Mouse (Mus musculus) small intestine, adult 2 months (tissue): ENCODE measurements at regions not wholly inside any gene's neighbourhood (a gene's known extent, or its start where the extent isn't known, plus 50 kb on each side); places are given as distances from the start of the nearest gene placed in this dataset.

ENCODE experiments used
- H3K27ac ChIP-seq: fragments of 200-500 bp; 2 replicates; pipeline ENCODE4 v1.5.1; 2012; ENCODE audit warnings: low read depth, low read length, control low read depth, inconsistent platforms; ENCODE audit not compliant: insufficient read depth
- H3K27me3 ChIP-seq: fragments of 200-500 bp; 2 replicates; pipeline ENCODE4 v1.6.1; 2012; ENCODE audit warnings: mild to moderate bottlenecking, moderate library complexity, low read length, inconsistent platforms; ENCODE audit not compliant: control insufficient read depth, insufficient read depth
- H3K36me3 ChIP-seq: fragments of 200-500 bp; 2 replicates; pipeline ENCODE4 v1.6.1; 2012; ENCODE audit warnings: mild to moderate bottlenecking, low read length, control low read depth, inconsistent platforms; ENCODE audit not compliant: control insufficient read depth, insufficient read depth
- H3K4me1 ChIP-seq: fragments of 200-500 bp; 2 replicates; pipeline ENCODE4 v1.6.1; 2012; ENCODE audit warnings: low read length, inconsistent platforms, mixed read lengths; ENCODE audit not compliant: control insufficient read depth, insufficient read depth, insufficient read length
- H3K4me3 ChIP-seq: fragments of 200-500 bp; 2 replicates; pipeline ENCODE4 v1.5.1; 2012; ENCODE audit warnings: low read depth, mild to moderate bottlenecking, control low read depth, inconsistent platforms, low read length, moderate library complexity
- CTCF ChIP-seq: fragments of 200-500 bp; IDR thresholded peaks from 2 replicates; pipeline ENCODE4 v1.5.1; 2012; ENCODE audit warnings: low read depth, mild to moderate bottlenecking, control low read depth, inconsistent platforms, low read length, moderate library complexity, mixed read lengths; ENCODE audit not compliant: insufficient replicate concordance, insufficient read length; ENCODE audit errors: extremely low read depth
- POLR2A ChIP-seq: fragments of 200-500 bp; IDR thresholded peaks from 2 replicates; pipeline ENCODE4 v1.6.1; 2012; ENCODE audit warnings: low read depth, mild to moderate bottlenecking, control low read depth, inconsistent platforms, low read length, moderate library complexity
- WGBS: fragments of 180-500 bp; shearing (Covaris S2); methylation state at CpG from one replicate; pipeline ENCODE4 v1.1.7; 2018; 5-methylcytosine and 5-hydroxymethylcytosine counted together

- H3K27ac ChIP-seq = no peak overlapping the region
- H3K4me3 ChIP-seq = no peak overlapping the region
- 82% methylated on average over 2 of the region's 2 CpGs for WGBS
- TF ChIP-seq POLR2A (no peak), CTCF (no peak)
- H3K27me3 ChIP-seq = no peaks in the 10 kb centered on the region
- no peaks in the 10 kb centered on the region for H3K36me3 ChIP-seq
- no peaks in the 10 kb centered on the region; the same call in 1 of the 2 replicates for H3K4me1 ChIP-seq
These were observed 59.9 kb upstream of the Cd93 start for GRCm38 (mm10) chr2:148503143-148503854.

GRCm38 (mm10) chr2:148502321-148502720, 59.0 kb upstream of the Cd93 start:
- H3K27ac ChIP-seq = no peak overlapping the region
- no peaks in the 10 kb centered on the region; the same call in 1 of the 2 replicates for H3K4me1 ChIP-seq
- no peaks in the 10 kb centered on the region for H3K36me3 ChIP-seq
- no peak overlapping the region for H3K4me3 ChIP-seq
- no peaks in the 10 kb centered on the region for H3K27me3 ChIP-seq
- 50% methylated on average over 2 of the region's 2 CpGs for whole genome bisulfite sequencing
- TF ChIP-seq POLR2A = no peak
- TF ChIP-seq CTCF = no peak

- 81% methylated on average over 6 of the region's 6 CpGs for WGBS
- Histone ChIP-seq H3K4me1 (no peaks in the 10 kb centered on the region), H3K4me3 (no peak overlapping the region)
These were observed 57.0 kb upstream of the Cd93 start for GRCm38 (mm10) chr2:148500235-148500936.

GRCm38 (mm10) chr2:148497452-148498302, 54.3 kb upstream of the Cd93 start:
- Histone ChIP-seq H3K4me3 (no peak overlapping the region), H3K36me3 (no peaks in the 10 kb centered on the region), H3K4me1 (no peaks in the 10 kb centered on the region), H3K27me3 (no peaks in the 10 kb centered on the region), H3K27ac (no peak overlapping the region)
- TF ChIP-seq POLR2A = no peak
- no peak for TF ChIP-seq CTCF
- 71% methylated on average over 12 of the region's 12 CpGs for WGBS

More at GRCm38 (mm10) chr2:148500235-148500936, 57.0 kb upstream of the Cd93 start:
- no peaks in the 10 kb centered on the region for H3K36me3 ChIP-seq
- H3K27ac ChIP-seq = no peak overlapping the region
- no peaks in the 10 kb centered on the region for H3K27me3 ChIP-seq
- no peak for TF ChIP-seq CTCF
- no peak for TF ChIP-seq POLR2A

- WGBS = 83% methylated on average over 6 of the region's 6 CpGs
- no peak overlapping the region for H3K4me3 ChIP-seq
- H3K4me1 ChIP-seq = no peaks in the 10 kb centered on the region
- TF ChIP-seq CTCF (no peak), POLR2A (no peak)
- no peaks in the 10 kb centered on the region for H3K36me3 ChIP-seq
- H3K27ac ChIP-seq = no peak overlapping the region
- no peaks in the 10 kb centered on the region for H3K27me3 ChIP-seq
These were observed 53.0 kb upstream of the Cd93 start for GRCm38 (mm10) chr2:148496151-148497040.

- TF ChIP-seq POLR2A (no peak), CTCF (no peak)
- no peak overlapping the region for H3K4me3 ChIP-seq
- 39% methylated on average over 3 of the region's 3 CpGs for WGBS
- no peak overlapping the region for H3K27ac ChIP-seq
- H3K4me1 ChIP-seq = no peaks in the 10 kb centered on the region
- no peaks in the 10 kb centered on the region for H3K27me3 ChIP-seq
- no peaks in the 10 kb centered on the region for H3K36me3 ChIP-seq
These were observed 52.1 kb upstream of the Cd93 start for GRCm38 (mm10) chr2:148495485-148495884.
